Mouse (Mus musculus) bone marrow macrophage, adult 2 months (primary cell): ENCODE results near the gene Sema4b. TPM values are rescaled to one million over a fixed set of nuclear protein-coding genes. Genes with fewer than 3 reads are reported as not detected.

Experiments
- H3K27ac ChIP-seq: 2 replicates; pipeline ENCODE4 v1.5.1; 2012; ENCODE audit warnings: low read depth, low read length; ENCODE audit not compliant: insufficient read depth
- H3K4me1 ChIP-seq: 2 replicates; pipeline ENCODE4 v1.6.1; 2012; ENCODE audit warnings: low read length; ENCODE audit not compliant: control insufficient read depth, insufficient read depth
- H3K4me3 ChIP-seq: 2 replicates; pipeline ENCODE4 v1.5.1; 2012; ENCODE audit warnings: mild to moderate bottlenecking, low read length, moderate library complexity; ENCODE audit not compliant: insufficient read depth
- CTCF ChIP-seq: IDR thresholded peaks from 2 replicates; pipeline ENCODE4 v1.5.1; 2012; ENCODE audit warnings: low read depth, mild to moderate bottlenecking, low read length, moderate library complexity
- POLR2A ChIP-seq: IDR thresholded peaks from 2 replicates; pipeline ENCODE4 v1.6.1; 2012; ENCODE audit warnings: mild to moderate bottlenecking, low read depth, low read length, borderline replicate concordance
- polyA plus RNA-seq: library from polyadenylated mRNA; stranded (reverse); fragments of >200 nt; gene quantifications from 2 replicates; pipeline ENCODE4 v1.2.4, GENCODE M21; 2012; ENCODE audit not compliant: missing spikeins, insufficient read depth, insufficient read length

The Sema4b gene
- polyA plus RNA-seq, 1 experiment, result 13.5 TPM

DNA sequence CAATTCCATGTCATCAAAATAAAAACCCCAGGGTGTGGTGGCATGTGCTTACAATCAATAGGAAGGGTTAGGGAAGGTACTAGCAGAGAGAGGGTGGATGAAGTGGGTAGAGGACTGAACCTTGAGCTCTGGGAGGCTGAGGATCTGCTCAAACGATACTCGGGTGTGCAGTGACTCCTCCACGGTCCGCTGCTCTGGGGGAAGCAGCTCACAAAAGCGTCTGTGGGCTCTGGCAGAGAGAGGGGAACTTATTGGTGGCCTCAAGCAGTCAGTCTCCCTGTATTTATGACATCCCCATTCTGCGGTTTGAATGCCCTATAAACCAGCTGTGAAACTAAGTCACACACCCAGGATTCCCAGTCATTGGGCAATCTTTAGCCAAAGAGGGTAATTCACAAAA, 43.6 kb downstream of the Sema4b start:
- Histone ChIP-seq H3K27ac (no peak overlapping the region), H3K4me3 (peak overlapping the region; percentile 8), H3K4me1 (peaks cover 24% of the 10 kb centered on the region)
- TF ChIP-seq CTCF, result no peak
- no peak for TF ChIP-seq POLR2A

DNA sequence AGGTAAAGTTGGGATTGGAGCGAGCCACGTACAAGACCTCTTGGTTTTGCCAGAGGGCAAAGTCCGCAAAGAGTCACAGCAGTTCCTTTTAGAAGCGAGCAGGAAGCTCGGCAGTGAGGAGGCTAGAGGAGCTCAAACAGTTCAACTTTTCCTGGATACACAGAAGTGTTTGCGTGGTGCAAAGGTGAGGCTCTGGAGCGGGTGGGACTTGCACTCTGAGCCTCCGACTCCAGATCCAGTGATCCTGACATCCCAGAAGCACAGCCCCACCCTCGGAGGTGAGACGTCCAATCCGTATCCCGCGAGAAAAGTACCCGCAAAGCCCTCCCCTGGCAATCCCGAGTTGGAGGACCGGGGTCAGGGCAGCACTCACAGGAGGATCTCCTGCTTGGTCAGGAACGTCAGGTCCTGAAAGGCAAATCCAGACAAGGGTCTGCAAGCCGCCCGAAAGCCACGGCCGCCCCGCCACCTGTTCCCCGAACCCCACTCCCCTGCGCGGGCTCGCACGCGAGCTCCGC, 45.4 kb downstream of the Sema4b start:
- Histone ChIP-seq H3K4me3 (peak overlapping the region; percentile 66), H3K27ac (no peak overlapping the region), H3K4me1 (peaks cover 25% of the 10 kb centered on the region)
- TF ChIP-seq CTCF, result no peak
- TF ChIP-seq POLR2A, result no peak

DNA sequence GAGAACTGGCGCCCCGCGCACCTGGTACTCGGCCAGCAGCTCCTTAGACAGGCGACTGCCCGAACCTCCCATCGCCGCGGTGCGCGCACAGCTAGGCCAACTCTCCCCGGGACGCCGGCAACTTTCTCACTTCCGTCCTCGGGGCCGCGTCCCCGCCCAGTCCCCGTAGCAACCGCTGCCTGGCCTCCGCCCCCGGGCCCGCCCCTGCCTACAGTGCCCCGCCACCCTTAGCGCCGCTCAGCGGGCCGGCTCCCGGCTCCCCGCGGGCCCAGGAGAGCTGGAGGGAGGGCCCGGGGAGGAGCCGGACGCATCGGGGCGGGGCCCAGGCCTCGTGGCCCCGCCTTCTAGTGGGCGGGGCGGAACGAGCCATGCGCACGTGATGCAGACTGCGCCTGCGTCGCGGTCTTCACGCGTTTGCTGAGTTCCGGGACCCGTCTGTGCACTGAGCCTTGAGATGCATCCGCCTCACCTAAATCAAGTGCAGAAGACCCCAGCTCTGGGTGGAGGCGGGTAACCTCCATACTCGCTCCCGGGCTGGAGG, 45.9 kb downstream of the Sema4b start, which contains the start of the genes Cib1 and Gdpgp1:
Gene Cib1, minus strand, starts transcription at position 325 of the 541 bp plus-strand sequence.
Gene Gdpgp1, plus strand, starts transcription at position 377 of the 541 bp plus-strand sequence.
- Histone ChIP-seq H3K4me3 (peak within 1 kb of the TSS; percentile 78), H3K27ac (peak within 1 kb of the TSS; percentile 27), H3K4me1 (peaks cover 25% of the 10 kb centered on the region)
- no peak for TF ChIP-seq POLR2A
- no peak for TF ChIP-seq CTCF

DNA sequence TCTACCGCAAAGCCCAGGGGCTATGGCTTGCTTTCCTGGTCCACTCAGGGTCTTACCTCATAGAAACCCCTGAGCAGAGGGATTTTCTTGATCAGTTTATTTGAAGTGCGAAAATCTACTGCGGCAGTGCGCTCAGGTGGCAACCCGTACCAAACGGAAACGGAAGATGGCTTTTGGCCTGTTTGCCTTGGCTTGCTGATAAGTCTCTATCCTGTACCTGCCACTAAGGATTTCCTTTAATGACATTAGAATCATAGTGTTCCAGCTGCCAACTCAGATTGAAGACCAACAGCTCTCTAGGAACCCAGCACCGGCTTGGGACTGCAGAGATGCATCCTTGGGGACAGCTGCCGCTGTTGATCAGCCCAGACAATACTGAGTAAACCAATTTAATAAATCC, 47.2 kb downstream of the Sema4b start:
- Histone ChIP-seq H3K4me1 (peaks cover 25% of the 10 kb centered on the region), H3K27ac (no peak overlapping the region), H3K4me3 (peak overlapping the region; percentile 78)
- TF ChIP-seq CTCF (no peak), POLR2A (no peak)

DNA sequence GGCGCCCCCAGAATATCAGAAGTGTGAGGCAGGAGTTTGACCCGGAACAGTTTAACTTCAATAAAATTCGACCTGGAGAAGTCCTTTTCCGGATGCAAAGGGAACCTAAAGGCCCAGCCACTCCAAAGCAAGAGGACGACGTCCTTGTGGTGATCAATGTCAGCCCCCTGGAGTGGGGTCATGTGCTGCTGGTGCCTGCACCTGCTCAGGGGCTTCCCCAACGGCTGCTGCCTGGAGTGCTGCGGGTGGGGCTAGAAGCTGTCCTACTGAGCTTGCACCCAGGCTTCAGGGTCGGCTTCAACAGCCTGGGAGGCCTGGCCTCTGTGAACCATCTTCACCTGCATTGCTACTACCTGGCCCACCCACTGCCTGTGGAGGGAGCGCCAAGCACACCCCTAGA, 51.9 kb downstream of the Sema4b start:
- no peak overlapping the region for H3K27ac ChIP-seq
- H3K4me3 ChIP-seq, result no peak overlapping the region
- no peak for TF ChIP-seq CTCF
- TF ChIP-seq POLR2A, result no peak
- H3K4me1 ChIP-seq, result peaks cover 6% of the 10 kb centered on the region

DNA sequence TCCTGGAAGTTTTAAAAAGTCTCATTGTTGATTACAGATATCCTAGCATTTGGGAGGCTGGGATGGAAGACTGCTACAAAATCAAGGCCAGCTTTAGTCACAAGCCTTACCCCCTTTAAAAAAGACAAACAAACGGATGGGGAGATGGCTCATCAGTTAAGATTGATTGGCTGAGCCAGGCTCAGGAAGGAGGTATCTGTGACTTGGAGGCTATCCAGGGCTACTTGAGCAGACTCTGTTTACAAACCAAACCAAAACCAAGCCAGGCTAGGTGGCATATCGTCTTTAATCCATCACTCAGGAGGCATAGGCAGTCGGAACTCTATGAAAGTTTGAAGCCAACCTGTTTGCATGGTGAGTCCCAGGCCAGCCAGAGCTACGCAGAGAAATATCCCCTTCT, 55.0 kb downstream of the Sema4b start:
- no peak overlapping the region for H3K27ac ChIP-seq
- TF ChIP-seq POLR2A, result no peak
- no peak for TF ChIP-seq CTCF
- no peaks in the 10 kb centered on the region for H3K4me1 ChIP-seq
- no peak overlapping the region for H3K4me3 ChIP-seq

DNA sequence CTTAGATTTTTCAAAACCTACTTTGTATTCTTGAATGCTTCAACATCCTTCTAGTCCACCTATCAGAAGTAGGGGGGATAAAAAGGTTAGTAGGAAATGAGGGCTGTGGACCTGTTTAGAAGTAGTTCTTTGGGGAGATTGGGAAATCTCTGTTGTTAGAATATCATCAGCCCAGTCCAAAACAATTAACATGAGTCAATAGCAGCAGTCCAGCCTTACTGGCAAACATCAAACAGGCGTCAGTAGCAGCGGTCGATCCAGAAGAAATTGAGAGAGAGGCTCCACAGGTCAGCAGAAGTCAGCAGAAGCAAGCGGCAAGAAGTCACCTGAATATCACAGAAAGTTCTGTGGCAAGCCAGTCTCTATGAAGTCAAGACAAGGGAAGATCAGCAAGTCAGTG, 58.2 kb downstream of the Sema4b start:
- Histone ChIP-seq H3K4me1 (0 out of 2 replicates have a peak, but pooled peaks cover 3% of the 10 kb centered on the region), H3K4me3 (no peak overlapping the region), H3K27ac (no peak overlapping the region)
- no peak for TF ChIP-seq POLR2A
- no peak for TF ChIP-seq CTCF

DNA sequence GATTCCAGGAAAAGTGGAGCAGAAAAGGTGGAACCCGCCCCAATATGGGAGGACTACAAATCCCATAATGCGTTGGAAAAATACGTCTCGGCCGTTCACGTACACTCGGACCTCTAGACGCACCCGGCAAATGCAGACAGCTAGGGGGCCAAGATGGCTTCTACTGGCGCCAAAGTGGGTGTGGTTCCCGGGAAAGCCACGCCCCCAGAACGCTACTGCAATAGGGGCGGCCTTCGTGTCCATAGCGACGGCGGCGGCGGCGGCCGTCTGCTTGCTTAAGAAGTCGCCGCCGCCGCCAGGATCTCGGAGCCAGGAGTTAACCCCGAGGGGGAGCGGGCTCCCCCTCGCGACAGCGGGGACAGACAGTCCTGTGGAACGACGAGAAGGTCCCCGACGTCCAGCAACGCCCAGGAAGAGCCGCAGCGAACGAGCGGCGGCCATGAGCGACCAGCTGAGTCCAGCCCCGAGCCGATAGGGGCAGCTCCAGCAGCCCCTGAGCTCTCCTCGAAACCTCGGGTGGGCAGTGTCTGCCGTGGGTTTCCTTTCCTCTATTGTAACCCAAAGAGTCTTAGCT, 59.6 kb downstream of the Sema4b start, which contains the start of gene Ttll13:
Gene Ttll13, plus strand, starts transcription at position 229 of the 574 bp plus-strand sequence.
- H3K4me3 ChIP-seq, result peak within 1 kb of the TSS; percentile 73
- 0 out of 2 replicates have a peak, but pooled peaks cover 3% of the 10 kb centered on the region for H3K4me1 ChIP-seq
- H3K27ac ChIP-seq, result peak within 1 kb of the TSS; percentile 41
- TF ChIP-seq POLR2A (no peak), CTCF (0 out of 2 replicates have a peak, but pooled peaks have one; percentile 4)

DNA sequence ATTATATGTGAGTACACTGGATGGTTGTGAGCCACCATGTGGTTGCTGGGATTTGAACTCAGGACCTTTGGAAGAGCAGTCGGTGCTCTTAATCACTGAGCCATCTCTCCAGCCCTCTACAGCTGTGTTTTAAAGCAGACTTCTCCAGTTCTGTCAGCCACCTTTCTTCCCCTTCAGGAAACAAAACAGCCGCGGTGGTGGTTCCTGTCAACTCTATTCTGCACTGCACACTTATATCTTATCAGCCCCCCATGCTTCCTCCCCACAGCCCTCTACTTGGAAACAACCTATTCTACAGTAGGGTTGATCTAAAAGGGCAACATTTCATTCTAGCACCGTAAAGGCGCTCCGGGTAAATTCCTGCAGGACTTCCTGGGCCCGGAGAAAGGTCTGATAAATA, 60.2 kb downstream of the Sema4b start:
- H3K4me3 ChIP-seq, result peak overlapping the region; percentile 73; the same call in 1 of the 2 replicates
- H3K27ac ChIP-seq, result no peak overlapping the region
- 0 out of 2 replicates have a peak, but pooled peaks cover 3% of the 10 kb centered on the region for H3K4me1 ChIP-seq
- TF ChIP-seq POLR2A, result no peak
- no peak for TF ChIP-seq CTCF

DNA sequence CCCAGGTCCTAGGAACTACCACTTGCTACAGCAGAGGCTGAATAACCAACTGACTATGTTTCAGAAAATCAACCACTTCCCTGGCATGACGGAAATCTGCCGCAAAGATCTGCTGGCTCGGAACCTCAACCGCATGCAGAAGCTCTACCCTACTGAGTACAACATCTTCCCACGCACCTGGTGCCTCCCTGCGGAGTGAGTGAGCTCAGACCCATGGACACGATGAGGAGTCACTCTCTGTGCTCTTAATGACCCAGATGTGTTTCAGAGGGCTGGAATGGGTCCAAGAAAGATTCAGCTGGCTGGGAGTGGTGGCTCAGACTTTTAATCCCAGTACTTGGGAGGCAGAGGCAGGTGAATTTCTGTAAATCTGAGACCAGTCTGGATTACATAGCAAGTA, 65.8 kb downstream of the Sema4b start:
- Histone ChIP-seq H3K4me1 (no peaks in the 10 kb centered on the region), H3K4me3 (no peak overlapping the region), H3K27ac (no peak overlapping the region)
- TF ChIP-seq POLR2A (no peak), CTCF (no peak)
